Mouse (Mus musculus) lung, embryonic 15.5 days (tissue): ENCODE measurements around the gene Patj. TPM values are rescaled to one million over a fixed set of nuclear protein-coding genes. Genes with fewer than 3 reads are reported as not detected.

Source experiments
- ATAC-seq: fragments of 200-750 bp; cut with Nextera tagmentation; 2 replicates; pipeline ENCODE4 v1.8.0; 2017; ENCODE audit warnings: moderate number of reproducible peaks, borderline replicate concordance; ENCODE audit not compliant: low FRiP score, low TSS enrichment; ENCODE audit errors: extremely low read depth
- H3K27ac ChIP-seq: fragments of 300-500 bp; sonication (generic); 2 replicates; pipeline ENCODE4 v1.5.1; 2015; ENCODE audit warnings: moderate library complexity, mild to moderate bottlenecking, inconsistent platforms
- H3K27me3 ChIP-seq: fragments of 300-500 bp; sonication (generic); 2 replicates; pipeline ENCODE4 v1.6.1; 2015; ENCODE audit warnings: inconsistent platforms
- H3K36me3 ChIP-seq: fragments of 300-500 bp; sonication (generic); 2 replicates; pipeline ENCODE4 v1.6.1; 2015; ENCODE audit warnings: inconsistent platforms
- H3K4me1 ChIP-seq: fragments of 300-500 bp; sonication (generic); 2 replicates; pipeline ENCODE4 v1.6.1; 2015; ENCODE audit warnings: inconsistent platforms
- H3K4me2 ChIP-seq: fragments of 300-500 bp; sonication (generic); 2 replicates; pipeline ENCODE4 v1.6.1; 2015; ENCODE audit warnings: inconsistent platforms, mild to moderate bottlenecking, moderate library complexity
- H3K4me3 ChIP-seq: fragments of 300-500 bp; sonication (generic); 2 replicates; pipeline ENCODE4 v1.5.1; 2015; ENCODE audit warnings: mild to moderate bottlenecking, inconsistent platforms
- H3K9ac ChIP-seq: fragments of 300-500 bp; sonication (generic); 2 replicates; pipeline ENCODE4 v1.6.1; 2015; ENCODE audit warnings: inconsistent platforms
- H3K9me3 ChIP-seq: fragments of 300-500 bp; sonication (generic); 2 replicates; pipeline ENCODE4 v1.6.1; 2016; ENCODE audit warnings: inconsistent platforms
- WGBS: fragments of 180-500 bp; shearing (Covaris S2); methylation state at CpG from one replicate; pipeline ENCODE4 v1.1.7; 2015; 5-methylcytosine and 5-hydroxymethylcytosine counted together
- polyA plus RNA-seq: library from polyadenylated mRNA; unstranded; fragments of >200 nt; fragmentation: Nextera tagmentation; extraction: Ambion mirVana; gene quantifications from 2 replicates; pipeline ENCODE4 v1.2.1, GENCODE M21; 2015

Gene Patj
- polyA plus RNA-seq, 1 experiment from 2014 or later: 23.8 TPM

DNA sequence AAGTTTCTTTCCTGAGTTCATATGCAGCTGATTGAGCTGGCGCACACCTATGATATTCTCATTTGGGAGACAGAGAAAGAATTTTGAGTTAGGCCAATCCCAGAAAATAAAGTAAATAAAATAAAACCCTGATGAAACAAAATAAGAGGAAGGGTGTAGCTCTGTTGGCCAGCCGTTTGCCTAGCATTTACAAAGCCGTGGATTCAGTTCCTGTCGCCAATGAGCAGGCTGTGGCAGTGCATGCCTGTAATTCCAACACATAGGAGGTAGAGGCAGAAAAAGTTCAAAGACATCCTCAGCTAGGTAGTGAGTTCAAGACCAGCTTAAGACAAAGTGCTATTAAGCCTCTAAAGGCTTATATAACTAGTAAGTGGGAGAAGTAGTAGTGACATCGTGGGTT lies 55.2 kb downstream of the Patj start:
- Histone ChIP-seq H3K9ac (no peak overlapping the region), H3K27ac (no peak overlapping the region), H3K27me3 (no peaks in the 10 kb centered on the region), H3K4me3 (no peak overlapping the region), H3K4me2 (no peak overlapping the region), H3K9me3 (no peaks in the 10 kb centered on the region), H3K4me1 (no peaks in the 10 kb centered on the region), H3K36me3 (no peaks in the 10 kb centered on the region)
- no peak for ATAC-seq
- WGBS: 72% methylated on average over 5 of the region's 5 CpGs

DNA sequence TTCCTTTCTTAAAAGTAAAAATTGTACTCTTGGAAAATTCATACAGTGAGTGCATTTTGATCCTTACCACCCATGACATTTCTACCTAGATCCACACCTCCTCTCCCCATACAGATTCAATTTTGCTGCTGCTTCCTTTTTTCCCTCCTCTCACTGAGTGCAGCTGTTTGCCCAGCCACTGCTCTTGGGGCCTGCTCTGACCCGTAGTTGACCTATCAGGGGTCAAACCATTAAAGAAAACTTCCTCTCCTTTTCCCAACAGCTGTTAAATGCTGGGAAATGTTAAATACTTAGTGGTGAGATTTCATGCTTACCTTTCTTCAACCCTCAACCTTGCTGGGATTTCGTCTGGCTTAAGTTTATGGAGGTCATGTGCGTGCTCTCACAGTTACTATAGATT lies 55.7 kb downstream of the Patj start:
- H3K27me3 ChIP-seq: no peaks in the 10 kb centered on the region
- no peak for ATAC-seq
- no peaks in the 10 kb centered on the region for H3K4me1 ChIP-seq
- H3K9ac ChIP-seq: no peak overlapping the region
- H3K4me3 ChIP-seq: no peak overlapping the region
- 61% methylated on average over 3 of the region's 3 CpGs for WGBS
- H3K9me3 ChIP-seq: no peaks in the 10 kb centered on the region
- H3K27ac ChIP-seq: no peak overlapping the region
- H3K4me2 ChIP-seq: no peak overlapping the region
- no peaks in the 10 kb centered on the region for H3K36me3 ChIP-seq

DNA sequence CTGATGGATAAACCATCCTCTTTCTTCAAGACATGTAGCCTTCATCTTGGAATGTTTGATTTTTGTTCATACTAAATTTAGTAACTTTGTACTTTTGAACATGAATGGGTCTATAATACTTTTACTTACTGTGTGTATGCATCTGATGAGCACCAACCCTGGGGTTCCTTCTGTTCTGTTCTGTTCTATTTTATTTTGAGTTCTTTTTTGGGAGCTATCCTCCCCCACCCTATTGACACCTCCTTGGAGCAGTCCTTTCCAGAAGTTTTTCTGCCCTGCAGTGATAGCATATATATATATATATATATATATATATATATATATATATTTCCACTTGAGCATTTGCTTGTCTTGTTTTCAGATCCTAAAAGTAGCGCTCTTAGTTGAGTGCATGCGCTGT lies 57.1 kb downstream of the Patj start:
- Histone ChIP-seq H3K4me1 (no peaks in the 10 kb centered on the region), H3K9me3 (no peaks in the 10 kb centered on the region), H3K27ac (no peak overlapping the region), H3K9ac (no peak overlapping the region), H3K4me3 (no peak overlapping the region), H3K4me2 (no peak overlapping the region), H3K27me3 (no peaks in the 10 kb centered on the region), H3K36me3 (no peaks in the 10 kb centered on the region)
- WGBS: 92% methylated on average over 2 of the region's 2 CpGs
- ATAC-seq: no peak

DNA sequence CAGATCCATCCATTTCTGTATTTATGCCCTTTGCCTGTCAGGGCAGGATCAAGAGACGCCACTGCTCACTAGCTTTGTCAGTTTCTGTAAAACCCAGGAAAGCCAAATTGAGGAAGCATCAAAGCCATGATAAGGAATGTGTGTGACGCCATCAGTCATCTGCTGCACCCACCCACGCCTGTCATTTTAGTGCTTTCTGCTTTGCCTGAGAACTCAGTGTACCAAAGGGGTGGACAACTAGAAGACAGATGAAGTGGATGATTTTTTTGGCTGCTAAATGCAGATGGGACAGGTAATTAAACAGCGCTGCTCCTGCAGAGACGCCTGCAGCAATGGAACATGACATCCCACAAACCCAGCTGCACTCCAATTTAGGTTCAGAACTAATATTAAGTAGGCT lies 57.6 kb downstream of the Patj start:
- Histone ChIP-seq H3K4me1 (no peaks in the 10 kb centered on the region), H3K27me3 (no peaks in the 10 kb centered on the region), H3K4me2 (no peak overlapping the region), H3K9me3 (no peaks in the 10 kb centered on the region), H3K4me3 (no peak overlapping the region), H3K9ac (no peak overlapping the region), H3K27ac (no peak overlapping the region), H3K36me3 (no peaks in the 10 kb centered on the region)
- WGBS: 64% methylated on average over 5 of the region's 5 CpGs
- no peak for ATAC-seq

DNA sequence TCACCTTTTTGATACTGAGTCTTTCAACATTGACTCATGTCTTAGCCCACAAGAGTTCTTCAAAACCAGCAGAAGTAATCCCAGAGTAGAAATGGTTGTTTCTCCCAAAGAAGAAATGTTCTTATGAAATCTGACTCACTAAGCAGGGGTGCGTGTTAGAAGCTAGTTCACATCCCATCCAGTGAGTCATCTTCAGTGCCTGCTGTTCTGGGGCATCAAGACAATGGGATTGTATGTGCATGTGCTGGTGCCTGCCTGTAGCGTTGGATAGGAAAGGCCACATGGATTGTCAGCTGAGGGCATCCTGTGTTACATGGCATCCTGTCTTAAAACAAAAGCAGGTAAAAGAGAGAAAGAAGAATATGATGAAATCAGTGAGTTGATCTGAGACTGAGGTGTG lies 59.8 kb downstream of the Patj start:
- Histone ChIP-seq H3K27ac (no peak overlapping the region), H3K4me3 (no peak overlapping the region), H3K9me3 (no peaks in the 10 kb centered on the region), H3K9ac (no peak overlapping the region), H3K4me2 (no peak overlapping the region), H3K36me3 (no peaks in the 10 kb centered on the region), H3K27me3 (no peaks in the 10 kb centered on the region), H3K4me1 (no peaks in the 10 kb centered on the region)
- 82% methylated on average over 2 of the region's 2 CpGs for WGBS
- no peak for ATAC-seq

DNA sequence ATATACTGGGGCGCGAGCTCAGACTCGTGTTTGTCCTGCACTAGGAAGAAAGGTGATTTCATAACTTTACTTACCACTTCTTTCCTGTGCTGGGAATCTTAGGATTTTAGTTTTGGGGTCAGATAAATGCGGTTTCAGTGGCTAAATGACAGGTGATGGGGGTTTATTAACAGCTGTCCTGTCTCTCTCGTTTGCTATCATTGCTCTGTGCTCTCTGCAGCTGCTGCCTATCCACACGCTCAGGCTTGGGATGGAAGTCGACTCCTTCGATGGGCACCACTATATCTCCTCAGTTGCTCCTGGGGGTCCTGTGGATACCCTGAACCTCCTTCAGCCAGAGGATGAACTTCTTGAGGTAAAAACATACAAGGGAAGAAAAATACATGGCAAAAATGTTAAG lies 60.3 kb downstream of the Patj start:
- Histone ChIP-seq H3K36me3 (no peaks in the 10 kb centered on the region), H3K9me3 (no peaks in the 10 kb centered on the region), H3K27me3 (no peaks in the 10 kb centered on the region), H3K27ac (no peak overlapping the region), H3K9ac (no peak overlapping the region), H3K4me1 (no peaks in the 10 kb centered on the region), H3K4me3 (no peak overlapping the region), H3K4me2 (no peak overlapping the region)
- ATAC-seq: no peak
- 85% methylated on average over 8 of the region's 8 CpGs for WGBS

DNA sequence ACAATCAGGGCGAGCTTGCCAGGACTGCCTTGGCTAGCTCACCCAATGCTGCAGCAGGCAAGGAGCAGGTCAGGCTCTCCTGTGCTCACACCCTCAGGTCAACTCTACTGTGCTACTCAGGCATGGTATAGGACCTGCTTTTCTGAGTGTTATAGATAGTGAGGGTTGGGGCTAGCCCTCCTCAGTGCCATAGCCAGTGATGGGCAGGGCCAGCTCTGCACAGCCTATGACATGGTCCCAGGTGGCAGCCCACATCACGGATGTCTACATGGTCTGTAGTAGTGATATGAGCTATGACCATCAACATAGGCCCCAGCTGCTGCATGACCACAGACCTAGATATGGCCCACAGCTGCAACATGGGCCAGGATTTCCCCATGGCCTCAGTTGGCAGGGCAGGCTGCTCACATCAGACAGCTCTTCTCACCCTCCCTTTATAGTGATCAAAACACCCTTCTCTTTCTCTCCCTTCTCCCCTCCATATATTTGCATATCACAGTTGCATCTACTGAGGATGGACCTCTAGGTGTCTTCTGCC lies 66.3 kb downstream of the Patj start:
- Histone ChIP-seq H3K4me2 (no peak overlapping the region), H3K9ac (no peak overlapping the region), H3K36me3 (no peaks in the 10 kb centered on the region), H3K9me3 (no peaks in the 10 kb centered on the region), H3K27me3 (no peaks in the 10 kb centered on the region), H3K27ac (no peak overlapping the region), H3K4me1 (no peaks in the 10 kb centered on the region), H3K4me3 (no peak overlapping the region)
- 96% methylated on average over 2 of the region's 2 CpGs for WGBS
- no peak for ATAC-seq

DNA sequence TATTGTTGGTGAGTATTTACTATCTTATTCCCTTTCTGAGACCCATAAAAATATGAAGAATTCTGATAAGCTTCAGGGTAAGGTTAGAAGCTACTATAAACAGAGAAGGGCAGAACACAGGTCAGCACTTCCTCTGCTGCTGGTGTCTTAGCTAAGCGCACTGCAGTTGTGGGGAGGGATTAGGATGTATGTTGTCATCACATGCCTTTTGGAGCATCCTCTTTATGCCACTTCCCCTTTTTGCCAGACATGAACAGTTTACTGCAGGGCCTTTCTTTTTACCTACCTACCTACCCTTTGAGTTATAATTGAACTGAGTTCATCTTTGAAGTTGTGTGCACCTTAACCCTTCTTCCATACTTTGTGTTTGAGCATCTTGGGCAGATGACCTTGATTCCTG lies 69.9 kb downstream of the Patj start:
- Histone ChIP-seq H3K27me3 (no peaks in the 10 kb centered on the region), H3K36me3 (0 out of 2 replicates have a peak, but pooled peaks cover 4% of the 10 kb centered on the region), H3K27ac (no peak overlapping the region), H3K4me2 (no peak overlapping the region), H3K4me3 (no peak overlapping the region), H3K9me3 (no peaks in the 10 kb centered on the region), H3K9ac (no peak overlapping the region), H3K4me1 (no peaks in the 10 kb centered on the region)
- no peak for ATAC-seq
- WGBS: 100% methylated on average over 1 of the region's 1 CpGs

DNA sequence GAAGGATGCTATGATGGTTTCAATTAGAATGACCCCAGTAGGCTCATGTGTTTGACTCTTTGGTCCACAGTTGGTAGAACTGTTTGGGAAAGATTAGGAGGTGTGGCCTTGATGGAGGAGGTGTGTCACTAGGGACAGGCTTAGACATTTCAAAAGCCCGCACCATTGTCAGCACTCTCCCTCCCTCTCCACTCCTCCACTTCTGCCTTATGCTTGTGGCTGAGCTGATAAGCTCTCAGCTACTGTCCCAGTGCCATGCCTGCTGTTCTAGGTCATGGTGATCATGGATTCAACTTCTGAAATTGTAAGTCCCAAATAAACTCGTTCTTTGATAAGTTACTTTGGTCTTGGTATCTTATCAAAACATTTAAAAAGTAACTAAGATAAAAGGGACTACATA lies 70.3 kb downstream of the Patj start:
- no peak for ATAC-seq
- Histone ChIP-seq H3K9me3 (no peaks in the 10 kb centered on the region), H3K4me2 (no peak overlapping the region), H3K27me3 (no peaks in the 10 kb centered on the region), H3K27ac (no peak overlapping the region), H3K36me3 (0 out of 2 replicates have a peak, but pooled peaks cover 4% of the 10 kb centered on the region), H3K9ac (no peak overlapping the region), H3K4me3 (no peak overlapping the region), H3K4me1 (no peaks in the 10 kb centered on the region)
- 53% methylated on average over 2 of the region's 2 CpGs for WGBS

DNA sequence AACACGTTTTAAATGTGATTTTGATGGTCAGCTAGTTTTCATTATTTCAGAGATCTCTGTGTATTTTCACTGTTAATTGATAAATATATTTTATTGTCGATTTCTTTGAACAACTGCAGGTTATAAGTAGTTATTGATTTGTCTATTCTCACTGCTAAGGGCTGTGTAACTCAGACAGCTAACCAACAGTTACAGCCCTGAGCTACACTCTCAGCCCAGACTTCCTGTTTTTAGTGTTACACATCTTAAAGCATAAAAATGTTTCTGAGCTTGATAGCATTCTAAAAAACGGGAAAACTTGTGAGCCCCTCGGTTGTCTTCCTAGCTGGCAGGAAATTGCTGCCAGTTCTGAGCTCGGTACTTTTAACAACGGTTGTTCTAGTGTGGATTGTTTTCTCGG lies 75.8 kb downstream of the Patj start:
- Histone ChIP-seq H3K27me3 (no peaks in the 10 kb centered on the region), H3K36me3 (0 out of 2 replicates have a peak, but pooled peaks cover 4% of the 10 kb centered on the region), H3K27ac (no peak overlapping the region), H3K9me3 (no peaks in the 10 kb centered on the region), H3K9ac (no peak overlapping the region), H3K4me1 (no peaks in the 10 kb centered on the region), H3K4me3 (no peak overlapping the region), H3K4me2 (no peak overlapping the region)
- no peak for ATAC-seq
- WGBS: 63% methylated on average over 7 of the region's 7 CpGs

DNA sequence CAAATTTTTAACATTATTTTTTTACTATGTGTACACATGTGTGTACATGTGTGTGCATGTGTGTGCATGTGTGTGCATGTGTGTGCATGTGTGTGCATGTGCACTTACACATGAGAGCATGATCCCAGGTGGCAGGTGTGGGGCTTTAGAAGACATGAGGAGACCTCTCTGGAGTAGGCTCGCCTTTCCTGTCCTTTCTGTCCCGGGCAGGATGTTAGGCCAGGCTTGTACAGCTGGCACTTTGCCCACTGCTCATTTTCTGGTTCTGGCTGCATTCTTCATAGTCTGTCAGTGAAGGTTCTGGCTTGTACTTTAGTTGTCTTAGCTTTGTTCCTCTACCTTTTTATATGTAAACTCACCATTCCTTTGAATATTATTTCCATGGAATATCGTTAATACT lies 77.9 kb downstream of the Patj start:
- Histone ChIP-seq H3K9me3 (no peaks in the 10 kb centered on the region), H3K27ac (no peak overlapping the region), H3K4me2 (no peak overlapping the region), H3K4me3 (no peak overlapping the region), H3K36me3 (no peaks in the 10 kb centered on the region), H3K9ac (no peak overlapping the region), H3K27me3 (no peaks in the 10 kb centered on the region), H3K4me1 (peaks cover 5% of the 10 kb centered on the region; the same call in 1 of the 2 replicates)
- WGBS: 36% methylated on average over 3 of the region's 3 CpGs
- ATAC-seq: no peak

DNA sequence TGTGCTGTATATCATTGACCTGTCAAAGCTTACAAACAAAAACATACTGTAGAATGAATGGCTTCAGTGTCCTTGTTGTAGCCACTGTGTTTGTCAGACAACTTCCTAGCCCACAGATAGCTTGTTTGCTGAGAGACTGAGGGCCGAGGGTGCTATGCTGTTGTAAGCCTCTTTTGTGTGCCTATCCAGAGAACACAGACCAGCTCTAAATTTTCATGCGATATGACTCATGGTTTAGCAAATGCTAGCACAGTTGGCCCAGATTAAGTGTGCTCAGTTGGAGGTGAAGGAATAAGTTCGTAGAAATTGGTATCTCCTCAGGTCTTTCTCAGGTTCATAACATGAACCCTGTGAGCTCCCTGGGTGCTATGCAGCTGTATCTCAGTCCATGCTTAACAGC lies 82.4 kb downstream of the Patj start:
- Histone ChIP-seq H3K27me3 (no peaks in the 10 kb centered on the region), H3K4me1 (peaks cover 5% of the 10 kb centered on the region; the same call in 1 of the 2 replicates), H3K27ac (no peak overlapping the region), H3K4me2 (no peak overlapping the region), H3K36me3 (no peaks in the 10 kb centered on the region), H3K4me3 (no peak overlapping the region), H3K9me3 (no peaks in the 10 kb centered on the region), H3K9ac (no peak overlapping the region)
- WGBS: 56% methylated on average over 3 of the region's 3 CpGs
- ATAC-seq: no peak

DNA sequence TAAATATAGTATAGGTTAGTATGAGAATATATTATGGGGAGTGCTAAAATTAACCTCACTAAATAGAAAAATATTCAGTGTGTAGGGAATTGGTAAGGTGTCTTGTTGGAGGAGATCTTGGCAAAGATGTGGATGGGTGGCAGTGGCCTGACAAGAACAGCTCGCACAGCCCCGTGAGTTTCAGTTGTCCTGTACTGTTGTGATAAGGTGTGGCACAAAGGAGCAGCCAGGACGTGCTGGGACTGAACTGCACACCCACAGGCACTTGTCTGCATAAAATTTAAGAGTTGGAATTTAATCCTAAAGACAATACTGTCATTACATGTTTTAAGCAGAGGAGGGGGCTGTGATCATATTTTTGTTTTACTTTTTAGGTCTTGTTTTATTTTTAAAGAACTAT lies 90.9 kb downstream of the Patj start:
- no peak for ATAC-seq
- Histone ChIP-seq H3K9me3 (no peaks in the 10 kb centered on the region), H3K4me1 (no peaks in the 10 kb centered on the region), H3K36me3 (0 out of 2 replicates have a peak, but pooled peaks cover 3% of the 10 kb centered on the region), H3K4me3 (no peak overlapping the region), H3K27me3 (no peaks in the 10 kb centered on the region), H3K9ac (no peak overlapping the region), H3K27ac (no peak overlapping the region), H3K4me2 (no peak overlapping the region)
- 59% methylated on average over 3 of the region's 3 CpGs for WGBS
